Mouse (Mus musculus) G1E (cell line): ENCODE measurements around the gene Ncor1.

Source experiments
- CTCF ChIP-seq: IDR thresholded peaks from 2 replicates; pipeline ENCODE4 v1.5.1; 2012; ENCODE audit warnings: low read depth, low read length, inconsistent platforms, mixed read lengths
- GATA1 ChIP-seq: IDR thresholded peaks from 2 replicates; pipeline ENCODE4 v1.6.1; 2012; ENCODE audit warnings: borderline replicate concordance, low read length, inconsistent platforms, mixed read lengths
- POLR2AphosphoS5 ChIP-seq: IDR thresholded peaks from 2 replicates; pipeline ENCODE4 v1.6.1; 2012; ENCODE audit warnings: low read depth, low read length, inconsistent platforms; ENCODE audit not compliant: insufficient replicate concordance
- TAL1 ChIP-seq: conservative IDR thresholded peaks from 2 replicates; pipeline ENCODE4 v1.6.1; 2012; ENCODE audit warnings: low read depth, low read length, inconsistent platforms, mixed read lengths

GRCm38 (mm10) chr11:62298883-62299282 is 159.5 kb downstream of the Ncor1 start:
- no peak for TF ChIP-seq CTCF
- TF ChIP-seq TAL1: no peak
- no peak for TF ChIP-seq GATA1
- no peak for TF ChIP-seq POLR2AphosphoS5
